Mouse (Mus musculus): ENCODE measurements around the gene Neu1.

DNA sequence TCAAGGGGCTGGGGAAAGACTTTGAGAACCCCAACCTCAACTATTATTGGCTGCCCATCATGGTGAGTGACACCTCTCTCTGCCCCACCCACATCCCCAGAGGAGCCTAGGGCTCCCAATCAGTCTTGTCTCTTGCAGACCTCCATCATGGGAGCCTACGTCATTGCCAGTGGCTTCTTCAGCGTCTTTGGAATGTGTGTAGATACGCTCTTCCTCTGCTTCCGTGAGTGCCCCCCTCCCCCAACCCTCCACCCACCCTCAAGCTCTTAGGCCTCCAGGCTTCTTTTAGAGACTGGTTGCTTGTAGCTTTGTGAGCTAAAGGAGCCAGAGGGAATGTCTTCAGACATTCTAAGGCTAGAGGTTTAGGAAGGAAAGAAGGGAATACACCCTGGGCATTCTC lies 2.2 kb upstream of the Neu1 start:
- TF ChIP-seq CHD2 (IDR thresholded peaks at IDR 0.05; ENCODE audit: low read length) (no peak), MXI1 (IDR thresholded peaks at IDR 0.05; ENCODE audit: low read depth, low read length) (no peak), CTCF (conservative IDR thresholded peaks at IDR 0.05 in 1 of 2, IDR thresholded peaks at IDR 0.05 in 1 of 2; ENCODE audit: low read depth in 2 of 2, low read length in 2 of 2) (no peak), EP300 (IDR thresholded peaks at IDR 0.05; ENCODE audit: low read length) (no peak), TCF12 (IDR thresholded peaks at IDR 0.05; ENCODE audit: low read depth, low read length) (no peak), BHLHE40 (IDR thresholded peaks at IDR 0.05; ENCODE audit: low read depth, low read length) (no peak), POLR2A (IDR thresholded peaks at IDR 0.05; ENCODE audit: low read depth, low read length) (no peak), SIN3A (IDR thresholded peaks at IDR 0.05; ENCODE audit: low read length) (no peak), MAX (IDR thresholded peaks at IDR 0.05; ENCODE audit: low read length) (no peak), ETS1 (conservative IDR thresholded peaks at IDR 0.05; ENCODE audit: low read depth, low read length) (no peak), MEF2A (IDR thresholded peaks at IDR 0.05; ENCODE audit: borderline replicate concordance, low read depth, low read length) (no peak), MAZ (IDR thresholded peaks at IDR 0.05; ENCODE audit: low read depth, low read length) (no peak), KAT2A (IDR thresholded peaks at IDR 0.05; ENCODE audit: insufficient replicate concordance, low read length) (no peak)

Data from CH12.LX (cell line).